Mouse (Mus musculus) ES-Bruce4 (cell line): ENCODE data around the gene Tnfrsf25.

Experiments
- CTCF ChIP-seq: IDR thresholded peaks from one replicate; pipeline ENCODE4 v1.8.1; 2011; ENCODE audit warnings: low read depth, low read length
- POLR2A ChIP-seq: IDR thresholded peaks from one replicate; pipeline ENCODE4 v1.8.1; 2011; ENCODE audit warnings: low read length; ENCODE audit not compliant: insufficient read depth

- TF ChIP-seq CTCF, result no peak
- TF ChIP-seq POLR2A, result no peak
Measured at GRCm38 (mm10) chr4:152151966-152152544, 36.3 kb downstream of the Tnfrsf25 start, which contains the start of gene Espn.
